Mouse (Mus musculus) 3T3-L1 (cell line): ENCODE results near the gene Grb2.
A peak's percentile ranks its signal among the peaks of the same experiment; 100 is the strongest.
"Not testable (repeated sequence)": the region's sequence is repeated elsewhere in the genome, so short reads cannot be mapped to it uniquely, and the experiment has no call there.

Source experiments
- DNase-seq: peaks from one replicate; pipeline ENCODE4 v3.0.0-alpha.2; 2015; ENCODE audit warnings: low read depth, low spot score

The Grb2 gene

DNA sequence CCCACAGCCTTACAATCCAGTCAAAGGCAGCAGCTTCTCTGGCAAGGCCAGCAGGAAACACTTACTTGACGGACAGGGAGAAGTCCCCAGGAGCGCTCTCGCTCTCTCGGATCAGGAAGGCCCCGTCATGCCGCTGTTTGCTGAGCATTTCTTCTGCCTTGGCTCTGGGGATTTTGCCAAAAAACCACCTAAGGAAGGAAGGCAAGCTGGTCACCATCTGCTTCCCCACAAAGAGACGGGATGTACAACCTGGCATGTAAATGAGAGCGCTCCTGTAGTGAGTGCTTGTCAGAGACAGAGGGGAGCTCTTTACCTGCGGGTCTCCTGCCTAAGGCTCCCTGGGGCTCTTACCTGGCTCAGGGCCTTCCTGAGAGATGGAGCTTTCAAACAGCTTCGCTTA is 58.7 kb downstream of the Grb2 start:
- no peak for DNase-seq

DNA sequence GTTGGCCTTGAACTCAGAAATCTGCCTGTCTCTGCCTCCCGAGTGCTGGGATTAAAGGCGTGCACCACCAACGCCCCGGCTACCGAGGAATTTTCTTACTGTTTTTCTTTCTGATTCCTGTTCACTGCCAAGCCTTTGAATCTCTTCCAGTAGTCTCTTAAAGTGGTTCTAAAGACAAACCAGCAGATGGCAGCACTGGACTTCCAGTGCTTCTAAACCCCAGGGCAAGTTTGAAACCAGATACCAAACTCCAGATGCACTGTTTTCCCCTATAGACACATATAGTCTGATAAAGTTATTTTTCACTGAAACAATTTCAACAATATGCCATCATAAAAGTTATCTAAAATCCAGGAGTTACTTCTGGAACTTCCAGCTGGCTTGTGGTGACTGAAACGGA is 60.9 kb downstream of the Grb2 start:
- DNase-seq = peak; percentile 90

DNA sequence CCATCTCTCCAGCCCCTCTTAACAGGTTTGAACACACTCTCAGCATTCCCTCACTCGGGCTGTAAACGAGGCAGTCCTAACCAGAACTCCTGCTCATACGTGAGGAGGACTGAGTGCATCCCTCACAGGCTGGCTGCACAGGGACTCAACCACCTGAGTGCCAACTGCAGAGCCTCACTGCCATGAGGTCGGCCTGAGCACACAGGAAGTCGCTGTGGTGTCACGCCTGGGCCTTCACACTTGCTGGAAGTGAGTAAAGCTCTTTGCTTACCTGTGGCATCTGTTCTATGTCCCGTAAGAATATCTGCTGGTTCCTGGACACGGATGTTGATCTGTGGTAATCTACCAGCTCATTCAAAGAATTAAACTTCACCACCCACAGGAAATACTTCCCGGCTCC is 62.0 kb downstream of the Grb2 start:
- no peak for DNase-seq

DNA sequence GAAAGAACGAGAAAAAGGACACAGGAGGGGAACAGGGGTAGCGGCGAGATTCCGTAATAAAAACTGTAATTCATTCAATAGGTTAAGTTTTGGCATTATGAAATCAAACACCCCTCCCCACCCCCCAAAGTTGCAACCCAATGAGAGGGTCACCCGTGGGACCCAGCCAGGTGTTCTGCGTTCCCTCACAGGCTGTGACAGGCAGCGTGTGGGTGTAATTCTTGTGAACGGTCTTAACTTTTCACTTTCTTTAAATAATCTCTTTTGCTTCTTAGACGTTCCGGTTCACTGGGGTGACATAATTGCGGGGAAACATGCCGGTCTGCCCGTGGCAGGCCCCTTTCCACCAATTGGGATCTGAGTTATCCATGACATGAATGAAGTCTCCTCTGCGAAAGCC is 62.9 kb downstream of the Grb2 start:
- not testable (repeated sequence) for DNase-seq

DNA sequence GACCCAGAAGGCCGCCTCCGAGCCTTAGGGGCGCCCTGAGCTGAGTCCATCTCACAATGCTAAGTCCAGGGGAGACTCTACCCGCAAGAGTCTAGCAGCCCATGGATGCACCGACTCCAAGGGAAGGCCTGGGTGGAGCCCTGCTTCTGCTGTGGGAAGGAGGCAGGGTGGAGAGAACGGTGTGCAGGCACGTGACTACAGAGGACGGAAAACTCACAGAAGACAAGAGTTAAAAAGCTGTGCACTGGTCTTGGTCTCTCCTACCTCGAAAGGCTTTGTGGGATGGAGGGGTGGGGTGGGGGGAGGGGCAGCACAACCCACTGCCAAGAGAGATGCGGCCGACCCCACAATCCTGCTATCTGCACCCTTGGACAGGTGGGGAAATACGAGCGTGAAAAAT is 64.1 kb downstream of the Grb2 start:
- no peak for DNase-seq

DNA sequence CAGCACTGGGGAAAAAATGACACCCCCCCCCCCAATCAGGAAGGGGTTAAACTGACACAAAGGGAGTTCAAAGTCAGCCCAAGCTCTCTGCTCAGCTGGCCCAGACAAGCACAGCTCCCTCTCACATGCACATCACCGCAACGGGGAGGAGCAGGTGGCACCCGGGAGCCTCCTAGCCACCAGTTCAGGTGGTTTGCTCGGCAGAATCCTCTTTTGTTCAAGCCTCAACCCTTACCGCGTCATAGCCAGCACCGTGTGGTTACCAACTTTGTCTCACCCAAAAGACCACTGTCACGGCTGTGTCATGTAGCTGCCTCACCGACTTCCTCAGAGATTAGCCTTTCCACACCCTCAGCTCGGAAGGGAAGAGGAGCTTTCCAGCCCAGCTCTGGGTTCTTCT is 65.1 kb downstream of the Grb2 start:
- no peak for DNase-seq

DNA sequence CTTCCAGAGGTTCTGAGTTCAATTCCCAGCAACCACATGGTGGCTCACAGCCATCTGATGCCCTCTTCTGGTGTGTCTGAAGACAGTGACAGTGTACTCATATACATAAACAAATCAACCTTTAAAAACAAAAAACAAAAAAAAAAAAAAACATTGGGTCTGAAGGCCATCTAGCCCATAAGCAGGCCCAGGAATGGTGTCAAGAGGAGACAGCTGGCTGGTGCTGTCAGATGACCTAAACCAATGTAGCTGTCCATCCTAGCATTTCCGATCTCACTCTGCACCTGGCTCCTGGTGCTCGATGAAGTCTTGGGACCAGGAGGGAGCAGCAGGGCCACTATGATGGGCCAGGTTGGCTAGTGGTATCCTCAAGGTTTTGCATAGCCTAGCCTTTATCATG is 65.7 kb downstream of the Grb2 start:
- no peak for DNase-seq

DNA sequence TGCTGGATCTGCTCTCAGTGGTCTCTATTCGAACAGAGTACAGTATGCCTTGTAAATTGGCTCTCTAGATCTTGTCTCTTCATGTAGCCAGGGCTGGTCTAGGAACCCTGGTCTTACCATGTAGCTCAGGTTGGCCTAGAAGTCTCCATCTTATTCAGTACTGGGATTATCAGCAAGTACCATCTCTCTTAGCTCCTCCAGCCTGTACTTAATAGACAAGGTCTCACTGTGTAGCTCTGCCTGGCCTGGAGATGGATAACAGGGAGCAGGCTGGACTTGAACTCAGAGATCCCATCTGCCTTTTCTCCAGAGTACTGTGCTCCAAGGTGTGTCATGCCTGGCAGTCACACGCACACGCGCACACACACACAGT is 66.7 kb downstream of the Grb2 start:
- no peak for DNase-seq

DNA sequence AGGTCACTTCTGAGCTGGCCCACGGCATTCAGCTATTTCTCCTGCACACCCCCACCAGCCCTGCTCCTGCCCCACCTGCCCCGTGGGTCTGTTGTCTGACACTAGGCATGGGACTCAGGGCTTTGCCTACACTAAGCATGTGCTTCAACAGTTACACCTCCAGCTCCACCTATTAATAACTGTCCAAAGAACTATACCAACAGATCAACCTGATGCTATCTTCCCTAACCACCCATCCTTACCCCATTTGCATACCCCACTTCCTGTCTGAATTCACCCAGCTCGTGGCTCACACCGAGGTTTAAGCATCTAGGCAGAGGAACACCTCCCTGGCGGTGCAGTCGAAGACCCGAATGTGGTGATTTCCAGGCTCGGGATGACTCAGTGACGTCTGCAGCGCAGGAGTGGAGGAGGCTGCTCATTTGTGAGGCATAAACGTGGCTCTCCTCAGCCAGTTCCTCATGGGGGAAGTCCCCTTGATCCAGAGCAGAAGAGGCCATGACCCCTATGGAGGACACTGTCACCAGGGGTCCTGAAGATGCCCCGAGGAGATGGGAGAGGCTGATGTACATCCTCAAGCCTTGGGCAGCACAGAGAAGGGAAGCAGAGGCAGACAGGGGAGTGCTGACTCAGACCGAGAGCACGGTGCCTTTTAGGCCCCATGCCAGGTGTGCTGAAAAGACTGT is 67.3 kb downstream of the Grb2 start:
- peak; percentile 80 for DNase-seq

DNA sequence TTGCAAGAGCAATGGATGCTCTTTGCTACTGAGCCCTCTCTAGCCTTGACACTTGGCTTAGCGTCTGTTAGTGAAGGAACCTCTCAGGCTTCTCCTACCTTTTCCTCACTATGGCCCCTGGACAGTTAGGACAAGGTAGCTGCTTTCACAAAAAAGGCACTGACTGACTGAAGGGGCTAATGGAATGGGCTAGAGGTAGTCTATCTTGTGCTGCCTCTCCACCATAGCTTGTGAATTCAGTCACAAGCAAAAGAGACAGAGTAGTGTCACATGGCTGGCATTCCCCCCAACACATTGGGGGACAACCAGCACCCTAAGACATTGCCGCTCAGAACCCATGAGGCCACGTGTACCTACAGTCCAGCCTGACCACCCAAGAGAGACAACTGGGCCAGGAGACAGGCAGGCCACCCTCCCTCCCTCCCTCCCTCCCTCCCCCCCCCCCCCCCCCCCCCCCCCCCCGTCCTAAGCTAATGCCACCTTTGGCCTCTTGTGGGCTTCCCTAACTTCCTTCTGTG is 68.0 kb downstream of the Grb2 start:
- DNase-seq = no peak

DNA sequence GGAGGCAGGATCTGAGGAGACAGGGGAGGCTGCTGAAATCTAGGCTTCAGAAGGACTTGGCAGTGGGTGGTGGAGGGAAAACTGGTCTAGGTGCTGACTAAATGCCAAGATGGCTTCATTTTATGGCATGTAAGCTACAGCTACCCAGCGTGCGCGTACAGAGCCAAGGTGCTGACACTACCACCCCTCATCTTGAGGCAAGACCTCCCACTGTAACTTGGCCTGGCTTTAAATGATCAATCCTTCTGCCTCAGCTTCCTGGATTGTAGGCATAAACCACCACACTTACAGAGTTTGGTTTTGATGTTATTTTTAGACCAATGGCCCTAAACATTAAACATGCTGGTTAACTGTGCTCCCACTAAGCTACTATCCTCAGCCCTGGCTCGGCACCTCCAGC is 68.9 kb downstream of the Grb2 start:
- DNase-seq = no peak

DNA sequence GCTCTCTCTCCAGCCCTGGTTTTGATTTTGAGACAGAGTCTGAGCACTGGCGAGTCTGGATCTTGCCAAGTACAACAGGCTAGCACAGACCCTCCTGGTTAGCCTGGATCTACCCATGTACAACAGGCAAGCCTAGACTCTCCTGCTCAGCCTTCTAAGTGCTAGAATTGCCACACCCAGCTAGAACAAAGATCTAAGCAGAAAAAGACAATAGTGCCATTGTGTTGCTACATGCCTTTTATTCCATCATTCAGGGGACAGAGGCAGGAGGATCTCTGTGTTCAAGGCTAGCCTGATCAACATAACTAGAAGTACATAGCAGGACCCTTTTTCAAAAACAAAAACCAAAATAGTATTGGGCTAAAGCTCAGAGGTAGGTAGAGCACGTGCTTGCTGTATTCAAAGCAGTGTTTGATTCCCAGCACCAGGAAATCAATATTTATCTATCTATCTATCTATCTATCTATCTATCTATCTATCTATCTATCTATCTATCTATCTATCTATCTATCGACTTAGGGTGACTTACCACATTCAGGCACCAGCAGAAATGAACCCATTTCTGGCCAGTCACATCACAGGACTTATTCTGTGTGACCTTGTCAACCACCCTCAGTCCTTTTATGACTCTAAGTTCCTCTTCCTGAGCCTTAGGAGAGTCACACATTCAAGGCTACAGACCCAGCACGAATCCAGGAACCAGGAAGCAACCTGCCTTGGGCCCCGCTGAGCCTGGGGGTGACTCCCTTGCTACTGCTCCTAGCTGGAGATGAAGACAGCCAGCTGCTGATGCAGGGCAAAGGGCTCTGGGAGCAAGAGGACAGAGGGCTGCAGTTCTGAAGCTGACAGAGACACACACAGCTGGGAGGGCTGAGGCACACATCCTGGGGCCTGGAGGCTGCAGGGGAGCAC is 69.6 kb downstream of the Grb2 start:
- DNase-seq = no peak

DNA sequence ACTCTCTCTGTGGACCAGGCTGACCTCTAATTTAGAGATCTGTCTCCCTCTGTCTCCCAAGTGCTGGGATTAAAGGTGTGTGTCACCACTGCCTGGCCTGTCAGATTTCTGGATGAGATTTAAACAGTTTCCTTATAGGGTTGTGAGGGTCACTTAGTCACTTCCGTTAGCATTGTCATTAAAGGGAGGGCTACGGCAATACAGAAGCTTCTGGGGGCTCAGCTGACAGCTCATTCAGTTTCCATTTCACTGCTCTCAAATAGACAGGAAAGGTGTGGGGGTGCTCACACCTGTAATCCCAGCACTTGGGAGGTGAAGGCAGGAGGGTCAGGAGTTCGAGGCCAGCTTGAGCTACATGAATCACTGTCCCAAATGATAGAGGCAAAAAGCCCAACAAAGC is 71.4 kb downstream of the Grb2 start:
- DNase-seq = no peak

DNA sequence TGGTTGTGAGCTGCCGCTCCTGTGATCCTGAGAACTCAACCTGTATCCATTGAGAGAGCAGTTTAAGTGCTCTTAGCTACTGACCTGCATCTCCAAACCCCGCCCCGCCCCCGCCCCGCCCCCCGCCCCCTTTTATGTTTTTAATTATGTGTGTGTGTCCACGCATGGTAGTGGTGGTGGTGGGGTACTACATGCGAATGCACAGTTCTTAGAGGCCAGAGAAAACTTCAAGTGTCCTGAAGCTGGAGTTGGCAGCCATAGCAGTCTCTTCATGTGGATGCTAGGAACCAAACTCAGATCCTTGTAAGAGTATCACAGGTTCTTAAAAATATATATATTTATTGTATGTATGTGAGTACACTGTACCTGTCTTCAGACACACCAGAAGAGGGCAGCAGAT is 72.9 kb downstream of the Grb2 start:
- no peak for DNase-seq

DNA sequence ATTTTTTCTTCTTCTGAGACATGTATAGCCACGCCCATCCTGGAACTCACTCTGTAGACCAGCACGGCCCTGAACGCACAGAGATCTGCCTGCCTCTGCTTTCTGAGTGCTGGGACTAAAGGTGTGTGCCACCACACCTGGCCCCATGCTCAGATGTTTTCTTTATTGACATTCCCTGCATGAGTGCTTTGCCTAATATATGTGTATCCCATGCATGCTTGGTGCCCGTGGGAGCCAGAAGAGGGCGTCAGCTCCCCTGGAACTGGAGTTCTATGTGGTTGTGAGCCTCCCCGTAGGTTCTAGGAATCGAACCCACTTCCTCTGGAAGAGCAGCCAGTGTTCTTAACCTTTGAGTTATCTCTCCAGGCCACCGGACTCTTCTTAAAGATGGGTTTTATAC is 73.4 kb downstream of the Grb2 start:
- no peak for DNase-seq

DNA sequence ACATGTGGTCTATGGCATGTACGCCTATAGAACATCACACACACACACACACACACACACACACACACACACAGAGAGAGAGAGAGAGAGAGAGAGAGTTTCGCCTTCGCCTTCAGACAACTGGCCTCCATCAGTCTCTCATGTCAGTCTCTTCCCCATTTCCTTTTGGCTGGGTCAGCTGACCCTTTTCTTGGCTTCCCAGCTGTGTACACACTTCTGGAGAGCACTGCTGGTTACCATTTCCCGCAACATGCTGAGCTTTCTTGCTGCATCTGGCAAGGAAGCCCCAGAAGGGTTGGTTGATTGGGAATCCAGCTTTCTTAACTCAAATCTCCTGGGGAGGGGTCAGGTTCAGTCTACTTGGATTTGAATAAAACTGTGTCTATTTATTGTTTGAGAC is 74.3 kb downstream of the Grb2 start:
- DNase-seq = no peak

DNA sequence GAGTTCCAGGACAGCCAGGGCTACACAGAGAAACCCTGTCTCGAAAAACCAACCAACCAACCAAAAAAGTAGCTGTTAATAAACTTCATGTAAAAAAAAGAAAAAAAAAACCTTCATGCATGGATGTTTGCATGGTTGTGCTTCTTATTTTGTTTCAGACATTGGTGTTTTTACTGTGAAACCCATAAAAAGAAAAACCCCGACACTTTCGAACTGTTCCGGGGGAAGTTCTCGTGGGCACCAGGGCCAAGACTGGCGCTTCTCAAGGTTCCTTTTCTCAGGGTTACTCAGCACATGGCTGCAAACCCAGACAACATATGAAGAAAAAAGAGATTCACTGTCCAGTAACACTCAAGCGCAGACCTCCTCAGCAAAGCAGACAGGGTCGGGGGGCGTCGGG is 75.5 kb downstream of the Grb2 start:
- DNase-seq = no peak

DNA sequence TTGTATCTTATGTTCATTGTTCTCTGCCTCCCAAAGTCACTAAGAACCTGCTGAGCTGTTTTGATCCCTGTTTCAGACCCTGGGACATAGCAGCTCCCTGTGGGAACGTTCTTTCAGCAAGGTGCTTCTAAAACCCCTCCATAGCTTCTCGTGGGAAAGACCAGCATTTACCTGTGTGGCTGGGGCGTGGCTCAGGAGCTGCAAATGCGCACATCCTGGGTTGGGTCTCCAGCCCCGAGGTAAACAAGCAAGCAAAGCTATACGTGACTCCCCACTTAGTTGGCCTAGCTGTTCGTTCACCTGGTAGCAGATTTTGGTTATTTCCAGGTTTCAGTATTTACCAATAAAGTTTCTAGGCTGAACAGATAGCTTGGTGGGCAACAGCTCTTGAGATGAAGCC is 76.2 kb downstream of the Grb2 start:
- DNase-seq = no peak

DNA sequence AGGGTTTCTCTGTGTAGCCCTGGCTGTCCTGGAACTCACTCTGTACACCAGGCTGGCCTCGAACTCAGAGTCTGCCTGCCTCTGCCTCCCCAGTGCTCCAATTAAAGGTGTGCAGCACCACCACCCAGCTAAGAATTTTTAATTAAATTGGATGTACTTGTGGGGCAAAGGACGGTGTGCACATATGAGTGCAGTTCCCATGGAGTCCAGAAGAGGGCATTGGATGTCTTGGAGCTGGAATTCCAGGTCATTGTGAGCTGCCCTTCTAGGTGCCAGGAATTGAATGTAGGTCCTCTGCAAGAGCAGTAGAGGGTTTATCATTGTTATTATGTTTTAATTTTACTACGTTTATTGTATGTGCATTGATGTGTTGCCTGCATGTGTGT is 76.9 kb downstream of the Grb2 start:
- peak; percentile 77 for DNase-seq

DNA sequence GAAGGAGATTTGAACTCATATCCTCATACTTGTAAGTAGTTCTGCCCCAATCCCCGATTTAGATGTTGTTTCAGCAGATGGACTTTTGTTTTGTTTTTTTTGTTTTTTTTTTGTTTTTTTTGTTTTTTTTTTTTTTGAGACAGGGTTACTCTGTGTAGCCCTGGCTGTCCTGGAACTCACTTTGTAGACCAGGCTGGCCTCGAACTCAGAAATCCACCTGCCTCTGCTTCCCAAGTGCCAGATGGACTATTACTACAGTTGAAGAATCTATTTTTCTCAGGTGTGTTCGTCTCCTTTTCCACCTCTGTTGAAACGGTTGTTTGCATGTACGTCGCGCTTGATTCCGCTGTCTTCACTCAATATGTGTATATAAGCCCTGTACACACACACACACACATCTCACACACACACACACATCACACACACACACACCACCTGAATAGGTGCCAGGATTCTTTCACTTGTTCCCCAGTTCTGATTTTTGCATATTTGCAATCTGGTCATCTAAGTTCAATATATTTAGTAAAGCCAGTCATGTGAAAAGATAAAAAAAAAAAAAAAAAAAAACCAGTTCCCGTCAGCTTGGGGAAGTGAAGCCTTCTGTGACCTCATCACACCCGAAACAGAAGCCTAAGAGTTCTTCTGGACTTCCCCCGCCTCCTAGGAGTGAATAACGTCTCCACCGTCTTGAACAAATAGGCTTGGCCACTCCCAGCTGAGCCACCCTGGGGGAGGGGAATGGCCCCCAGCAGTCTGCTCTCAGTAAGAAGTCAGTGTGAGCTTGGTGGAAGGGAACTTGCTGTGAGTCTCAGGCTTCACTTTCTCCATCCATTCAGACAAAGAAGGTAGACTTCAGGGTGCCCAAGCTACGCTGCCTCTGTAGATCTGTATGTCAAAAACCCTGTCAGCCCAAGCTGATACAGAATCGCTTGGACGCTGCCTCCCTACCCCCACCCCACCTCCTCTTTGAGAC is 77.6 kb downstream of the Grb2 start:
- DNase-seq = peak; percentile 51

DNA sequence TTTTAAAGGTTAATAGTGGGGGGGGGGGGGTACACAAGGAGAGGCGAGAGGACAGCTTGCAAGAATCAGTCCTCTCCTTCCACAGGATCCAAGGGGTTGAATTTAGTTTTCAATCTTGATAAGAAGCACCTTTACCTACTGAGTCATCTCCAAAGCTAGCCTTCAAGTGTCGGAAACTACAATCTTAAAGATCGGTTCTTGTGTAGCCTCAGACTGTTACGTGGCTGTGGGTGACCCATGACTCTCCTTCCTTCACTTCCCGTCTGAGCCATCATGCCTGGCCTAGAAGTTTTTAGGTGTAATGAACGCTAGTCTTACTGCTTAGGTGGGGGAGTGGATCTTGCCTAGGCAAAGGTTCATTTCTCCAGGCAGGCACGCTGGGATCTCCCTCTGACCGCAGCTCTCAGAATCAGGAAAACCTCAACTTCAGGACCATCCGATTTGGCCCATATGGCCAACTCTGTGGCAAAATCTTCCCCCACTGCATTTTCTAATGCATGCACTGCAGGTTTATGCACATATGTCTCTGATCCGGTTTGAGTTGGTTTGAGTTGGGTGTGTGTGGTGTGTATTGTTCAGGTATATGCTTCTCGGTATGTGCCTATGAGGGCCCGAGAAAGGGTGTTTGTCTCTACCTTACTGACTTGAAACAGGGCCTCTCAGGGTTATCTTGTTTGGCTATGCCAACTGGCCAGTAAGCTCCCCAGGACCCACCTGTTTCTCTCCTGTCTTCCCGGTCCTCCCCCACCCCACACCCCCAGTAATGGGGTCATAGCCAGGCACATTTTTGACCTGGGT is 78.5 kb downstream of the Grb2 start:
- DNase-seq = no peak
